Mouse (Mus musculus) pancreas, adult 10 weeks (tissue): ENCODE measurements around the gene Serpina12. TPM values are rescaled to one million over a fixed set of nuclear protein-coding genes. Genes with fewer than 3 reads are reported as not detected.

ENCODE experiments used
- polyA plus RNA-seq: library from polyadenylated mRNA; stranded (reverse); fragments of 350-450 nt; fragmentation: Illumina TruSeq; extraction: RNeasy Lipid Tissue Mini Kit (QIAGEN cat#74804); gene quantifications from one replicate; pipeline ENCODE4 v1.2.3, GENCODE M21; 2015; ENCODE audit warnings: low read depth, low replicate concordance; ENCODE audit not compliant: insufficient read depth

Serpina12 gene
- not detected for polyA plus RNA-seq

GRCm38 (mm10) chr12:104044343-104044742, at the start of gene Serpina12:
TSS of gene Serpina12 (minus strand) at chr12:104044443.

GRCm38 (mm10) chr12:104013620-104014019, 30.6 kb downstream of the Serpina12 start, which contains the start of gene Serpina9:
TSS of gene Serpina9 (minus strand) at chr12:104013755.

GRCm38 (mm10) chr12:103989857-103990256, 54.4 kb downstream of the Serpina12 start, which contains the start of gene Serpina11:
TSS of gene Serpina11 (minus strand) at chr12:103989957.

Other genes with a start within 250 kb of the Serpina12 start
- not detected for gene Serpina1b, start 214.1 kb downstream of the Serpina12 start, polyA plus RNA-seq
- not detected for gene Serpina1a, start 180.9 kb downstream of the Serpina12 start, polyA plus RNA-seq
- not detected for gene Serpina1c, start 139.6 kb downstream of the Serpina12 start, polyA plus RNA-seq
- gene Serpina1e, start 85.5 kb downstream of the Serpina12 start, polyA plus RNA-seq = not detected
- gene Serpina11, start 54.5 kb downstream of the Serpina12 start, polyA plus RNA-seq = not detected
- not detected for gene Serpina9, start 30.7 kb downstream of the Serpina12 start, polyA plus RNA-seq
- gene Serpina5, start 56.7 kb upstream of the Serpina12 start, polyA plus RNA-seq = not detected
- not detected for gene Serpina3a, start 68.3 kb upstream of the Serpina12 start, polyA plus RNA-seq
- gene Serpina3b, start 83.6 kb upstream of the Serpina12 start, polyA plus RNA-seq = not detected
- gene Serpina3c, start 109.4 kb upstream of the Serpina12 start, polyA plus RNA-seq = 0.48 TPM
- gene Serpina3f, start 170.1 kb upstream of the Serpina12 start, polyA plus RNA-seq = not detected
- gene Serpina3g, start 191.8 kb upstream of the Serpina12 start, polyA plus RNA-seq = not detected
- not detected for gene Serpina3i, start 218.7 kb upstream of the Serpina12 start, polyA plus RNA-seq